Mouse (Mus musculus) c-Kit-negative CD71-positive TER-119-positive erythroid progenitor cells, embryonic 14.5 days (primary cell): ENCODE data around the gene Kalrn.

Source experiments
- DNase-seq: peaks from one replicate; pipeline ENCODE4 v3.0.0-alpha.2; 2013; ENCODE audit warnings: low read depth, low spot score

Gene Kalrn

DNA sequence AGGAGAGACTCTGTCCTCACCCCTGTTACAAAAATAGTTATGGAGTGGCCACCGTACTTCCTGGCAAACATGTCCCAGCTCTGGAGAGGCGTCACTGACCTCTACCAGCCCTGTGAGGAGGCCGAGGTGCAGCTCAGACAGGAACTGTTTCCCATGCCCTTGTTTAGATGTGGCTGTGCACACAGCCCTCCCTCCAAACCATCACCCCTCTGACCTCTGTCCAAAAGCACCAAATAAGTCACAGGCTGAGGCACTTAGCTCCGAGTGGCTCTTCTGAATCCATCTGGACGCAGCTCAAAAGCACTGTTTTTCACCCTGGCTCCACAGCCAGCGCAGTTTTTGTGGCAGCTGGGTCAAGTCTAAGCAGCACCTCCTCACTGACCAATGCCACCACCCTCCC, 220.6 kb downstream of the Kalrn start:
- no peak for DNase-seq

- DNase-seq = no peak
Observed at GRCm38 (mm10) chr16:34351575-34352150, 221.7 kb downstream of the Kalrn start.

GRCm38 (mm10) chr16:34347574-34347973, 225.8 kb downstream of the Kalrn start:
- no peak for DNase-seq

GRCm38 (mm10) chr16:34344895-34345876, 228.1 kb downstream of the Kalrn start:
- no peak for DNase-seq

DNA sequence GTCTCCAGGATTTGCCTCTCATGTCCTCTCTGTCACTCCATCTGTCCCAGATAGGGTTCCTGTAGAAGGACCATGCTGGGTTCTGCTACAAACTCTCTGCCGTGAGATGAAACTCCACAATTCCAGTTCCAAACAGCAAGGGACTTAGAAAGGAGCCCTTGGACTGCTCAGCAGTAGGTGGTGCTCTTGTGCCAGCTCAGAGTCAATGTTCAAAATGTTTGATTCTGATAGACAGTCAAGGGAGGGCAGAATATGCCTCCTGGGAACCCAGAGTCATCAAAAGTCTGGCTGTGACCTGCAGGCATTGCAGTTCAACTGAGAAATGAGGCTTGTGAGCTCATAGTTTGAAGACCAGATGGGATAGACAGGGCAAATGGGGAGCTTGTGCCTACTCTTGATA, 229.4 kb downstream of the Kalrn start:
- DNase-seq = no peak

GRCm38 (mm10) chr16:34343161-34343560, 230.2 kb downstream of the Kalrn start:
- no peak for DNase-seq

- no peak for DNase-seq
Observed at GRCm38 (mm10) chr16:34342369-34343160, 230.8 kb downstream of the Kalrn start.

DNA sequence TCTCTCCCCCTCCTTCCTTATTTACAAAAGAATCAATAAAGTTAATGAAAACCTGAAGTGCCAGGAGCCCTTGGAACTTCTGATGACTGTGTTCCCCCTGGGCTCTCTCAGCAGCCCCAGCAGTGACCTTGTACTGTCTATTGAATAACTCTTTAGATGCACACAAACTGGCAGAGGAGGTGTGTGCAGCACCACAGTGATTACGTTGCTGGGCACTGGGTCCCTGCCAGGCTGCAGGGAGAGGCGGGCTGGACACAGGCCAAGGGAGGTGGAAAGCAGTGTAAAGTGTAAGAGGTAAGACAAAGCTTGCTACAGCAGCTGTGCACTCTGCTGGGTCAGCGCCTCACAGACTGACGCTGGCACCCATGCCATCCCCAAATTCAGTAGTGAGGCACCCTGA, 238.4 kb downstream of the Kalrn start:
- DNase-seq = no peak

- DNase-seq = no peak
Observed at GRCm38 (mm10) chr16:34331630-34332029, 241.7 kb downstream of the Kalrn start.

DNA sequence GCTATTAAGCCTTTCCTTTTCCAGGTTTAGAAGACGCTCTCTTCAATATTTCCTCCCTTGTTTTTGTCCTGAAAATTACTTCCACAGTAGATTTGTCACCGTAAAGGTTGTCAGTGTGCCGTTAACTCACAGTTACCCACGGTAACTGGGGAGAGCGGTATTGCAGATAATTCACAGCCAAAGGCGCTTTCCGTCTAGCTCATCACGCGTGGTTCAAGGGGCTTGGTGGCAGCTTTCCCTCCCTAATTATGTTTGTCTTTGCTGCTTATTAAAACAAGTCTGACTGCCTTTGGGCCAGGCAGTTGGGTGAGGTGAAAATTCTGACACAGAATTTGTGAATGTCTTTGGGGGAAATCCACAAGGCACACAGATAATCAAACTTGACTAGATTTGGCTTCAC, 243.5 kb downstream of the Kalrn start:
- no peak for DNase-seq

DNA sequence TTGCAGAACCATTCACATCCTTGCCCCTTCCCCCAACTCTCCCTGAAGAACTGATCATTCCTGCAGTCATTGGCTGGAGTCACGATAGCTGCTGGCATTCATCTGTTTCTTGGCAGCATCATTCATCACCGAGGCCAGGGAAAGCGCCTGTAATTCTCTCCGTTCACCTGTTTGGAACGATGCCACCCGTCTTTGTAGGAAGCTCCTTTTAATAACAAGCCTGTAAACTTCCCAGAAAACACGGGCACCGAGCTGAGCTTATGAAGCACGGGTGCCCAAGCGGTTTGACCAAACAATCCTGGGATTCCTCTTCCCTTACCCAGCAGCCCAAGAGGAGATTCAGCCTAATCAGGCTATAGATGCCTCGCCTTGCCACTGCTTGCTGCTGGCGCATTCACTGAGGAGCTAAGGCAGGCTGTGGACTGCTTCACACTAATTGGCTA, 243.9 kb downstream of the Kalrn start:
- DNase-seq = no peak

DNA sequence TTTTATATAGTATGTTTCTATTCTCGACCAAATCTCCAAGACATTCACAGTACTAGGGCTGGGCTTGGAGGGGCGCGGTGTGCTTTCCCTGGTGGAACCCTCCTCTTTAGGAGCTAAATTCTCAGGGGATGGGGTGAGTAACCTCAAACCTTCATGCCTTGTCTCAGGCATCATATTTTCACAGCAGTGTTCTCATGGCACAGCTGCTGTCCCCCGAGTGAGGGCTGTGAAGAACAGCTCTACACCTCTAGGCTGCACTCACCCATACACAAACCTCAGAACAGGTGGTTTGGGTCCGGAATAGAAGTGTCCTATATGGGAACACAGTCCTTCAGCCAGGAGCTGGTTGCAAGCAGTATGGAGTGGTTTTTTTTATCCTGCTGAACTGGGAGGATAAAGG, 245.4 kb downstream of the Kalrn start:
- no peak for DNase-seq

DNA sequence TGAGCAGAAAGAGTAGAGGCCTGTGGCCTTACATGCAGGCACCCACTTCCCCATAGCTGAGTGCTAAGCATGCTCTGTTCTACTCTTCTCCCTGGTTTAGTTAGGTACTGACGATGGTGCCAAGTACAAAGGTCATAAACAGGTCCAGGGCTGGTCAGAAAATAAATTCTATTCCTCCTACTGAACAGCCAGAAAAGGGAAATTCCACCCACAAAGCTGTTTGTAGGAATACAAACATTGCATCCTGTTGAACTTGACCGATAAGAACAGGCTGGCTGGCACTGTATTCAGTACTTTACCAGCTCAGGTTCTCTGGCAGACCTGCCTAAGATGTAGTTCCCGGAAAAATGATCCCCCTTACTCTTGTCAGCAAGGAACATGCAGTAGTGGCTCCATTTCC, 247.5 kb downstream of the Kalrn start:
- DNase-seq = no peak

DNA sequence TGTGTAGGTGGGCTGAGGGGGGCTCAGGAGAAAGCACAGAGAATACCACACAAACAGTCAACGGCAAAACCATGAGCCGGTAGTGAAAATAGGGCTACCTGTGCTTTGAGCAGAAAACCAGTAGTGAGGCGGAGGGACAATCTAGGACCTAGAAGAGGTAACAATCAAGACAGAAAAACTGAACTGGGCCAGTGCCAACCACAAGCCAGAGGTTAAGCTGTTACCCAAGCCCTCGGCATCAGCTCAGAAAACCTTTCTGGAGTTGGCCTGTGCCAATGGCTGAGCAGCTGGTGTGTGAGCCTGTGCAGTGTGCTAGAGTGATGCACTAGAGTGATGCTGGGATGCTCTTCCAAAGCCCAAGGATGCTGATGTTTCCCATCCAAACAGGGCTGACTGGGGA, 248.2 kb downstream of the Kalrn start:
- DNase-seq = no peak

- no peak for DNase-seq
Observed at GRCm38 (mm10) chr16:34324735-34325134, 248.6 kb downstream of the Kalrn start.

DNA sequence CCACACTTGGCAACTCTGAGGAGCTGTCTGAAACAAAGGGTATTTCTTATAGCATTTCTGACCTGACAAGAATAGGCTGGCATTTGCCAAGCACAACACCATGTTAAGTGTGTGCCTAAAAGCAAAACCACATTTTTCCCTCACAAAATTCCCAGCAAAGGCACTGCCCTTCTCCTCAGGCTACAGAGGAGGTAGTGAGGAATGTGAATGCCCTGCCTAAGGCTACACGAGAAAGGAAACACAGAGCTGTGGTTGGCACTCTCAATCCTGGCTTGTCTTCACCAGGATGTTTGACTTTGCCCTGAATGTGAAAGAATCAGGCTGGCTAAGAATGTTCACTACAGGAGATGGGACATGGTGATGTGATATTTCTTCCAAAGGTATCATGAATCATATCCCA, 249.8 kb downstream of the Kalrn start:
- DNase-seq = no peak

GRCm38 (mm10) chr16:34322546-34322945, 250.8 kb downstream of the Kalrn start:
- DNase-seq = no peak

GRCm38 (mm10) chr16:34321066-34321790, 252.1 kb downstream of the Kalrn start:
- no peak for DNase-seq

GRCm38 (mm10) chr16:34320023-34320800, 253.1 kb downstream of the Kalrn start:
- no peak for DNase-seq

DNA sequence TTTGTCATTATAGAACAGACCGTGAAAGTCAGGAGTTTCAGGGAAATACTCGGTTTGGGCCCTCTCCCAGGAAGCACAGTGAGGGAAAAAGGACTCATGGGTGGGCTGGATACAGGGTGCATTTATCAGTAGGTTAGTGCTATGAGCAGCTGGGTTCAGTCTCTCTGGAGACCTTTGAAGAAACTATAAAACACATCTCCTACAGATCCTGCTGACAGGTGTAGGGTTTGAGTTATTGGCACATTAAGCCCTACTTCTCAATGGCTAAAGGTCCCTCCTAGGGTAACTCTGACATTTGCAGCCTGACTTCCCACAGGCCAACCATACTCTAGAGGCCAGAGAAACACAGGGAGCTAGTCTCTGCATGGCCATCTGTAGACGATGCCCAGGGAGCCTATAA, 256.2 kb downstream of the Kalrn start:
- no peak for DNase-seq

DNA sequence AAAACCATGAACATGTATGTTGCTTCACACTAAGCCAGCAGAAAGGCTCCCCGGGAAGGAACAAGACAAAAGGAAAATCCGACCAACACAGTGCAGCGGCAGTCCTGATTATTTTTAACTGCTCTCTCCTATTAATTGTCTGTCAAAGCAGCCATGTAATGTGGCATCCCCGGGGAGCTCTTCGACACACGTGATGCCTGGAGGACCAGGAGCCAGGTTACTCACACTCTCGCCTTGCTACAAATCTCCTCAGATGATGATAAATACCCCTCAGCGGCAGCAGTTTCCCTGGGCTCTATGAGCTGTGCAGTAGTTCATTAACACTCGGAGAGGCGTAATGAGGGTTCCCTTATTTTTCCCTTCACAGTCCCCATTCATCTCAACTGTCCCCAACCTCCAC, 257.1 kb downstream of the Kalrn start:
- DNase-seq = no peak
